Mouse (Mus musculus): ENCODE data around the gene Gif. TPM values are rescaled to one million over a fixed set of nuclear protein-coding genes. Genes with fewer than 3 reads are reported as not detected.

The Gif gene
- polyA plus RNA-seq, 1 experiment from 2014 or later, result not detected

- Histone ChIP-seq H3K9ac (no peak overlapping the region), H3K27me3 (replicated peaks) (no peaks in the 10 kb centered on the region), H3K4me2 (no peak overlapping the region), H3K36me3 (no peaks in the 10 kb centered on the region), H3K4me3 (no peak overlapping the region), H3K27ac (ENCODE audit: poor library complexity, severe bottlenecking) (no peak overlapping the region), H3K4me1 (replicated peaks) (no peaks in the 10 kb centered on the region), H3K9me3 (replicated peaks) (no peaks in the 10 kb centered on the region)
- WGBS, result 76% methylated on average over 6 of the region's 6 CpGs
- ATAC-seq (ENCODE audit: insufficient number of reproducible peaks, low FRiP score), result no peak
Measured at GRCm38 (mm10) chr19:11794447-11794846, 47.1 kb downstream of the Gif start.

DNA sequence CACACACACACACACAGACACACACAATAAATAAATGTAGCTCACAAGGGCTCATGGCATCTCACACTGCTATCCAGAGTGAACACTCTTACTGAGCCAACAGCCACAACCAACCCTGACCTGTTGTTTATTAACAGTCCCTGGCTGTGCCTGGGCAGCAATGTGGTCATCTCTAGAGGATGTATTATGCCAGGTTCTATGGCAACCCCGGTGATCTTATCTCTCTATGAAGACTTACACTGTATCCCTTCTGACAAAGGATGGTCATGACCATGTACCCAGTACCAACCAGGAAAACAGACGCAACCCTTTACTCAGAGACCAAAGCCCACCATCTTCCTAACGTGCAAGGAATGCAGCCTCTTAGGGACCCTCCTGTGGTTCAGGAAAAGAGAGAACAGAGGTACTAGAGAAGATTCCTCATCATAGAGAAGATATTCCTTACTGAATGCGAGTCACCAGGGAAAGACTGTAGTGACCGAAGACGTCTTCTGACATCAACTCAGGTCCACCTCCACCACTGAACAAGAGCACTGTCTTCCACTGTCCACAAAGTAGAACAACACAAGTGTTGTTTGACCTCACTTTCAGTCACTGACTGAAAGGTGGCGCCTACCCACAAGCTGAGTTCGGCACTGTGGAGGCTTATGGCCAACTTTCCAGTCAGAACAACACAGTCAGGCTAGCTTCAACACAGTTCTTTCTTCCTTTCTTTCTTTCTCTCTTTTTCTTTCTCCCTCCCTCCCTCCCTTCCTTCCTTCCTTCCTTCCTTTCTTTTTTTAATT, 53.4 kb downstream of the Gif start:
- no peak overlapping the region for H3K4me2 ChIP-seq
- H3K27me3 ChIP-seq (replicated peaks), result no peaks in the 10 kb centered on the region
- 71% methylated on average over 8 of the region's 8 CpGs for WGBS
- no peak for ATAC-seq (ENCODE audit: insufficient number of reproducible peaks, low FRiP score)
- no peaks in the 10 kb centered on the region for H3K36me3 ChIP-seq
- no peak overlapping the region for H3K27ac ChIP-seq (ENCODE audit: poor library complexity, severe bottlenecking)
- H3K9me3 ChIP-seq (replicated peaks), result no peaks in the 10 kb centered on the region
- H3K4me3 ChIP-seq, result no peak overlapping the region
- no peaks in the 10 kb centered on the region for H3K4me1 ChIP-seq (replicated peaks)
- H3K9ac ChIP-seq, result no peak overlapping the region

DNA sequence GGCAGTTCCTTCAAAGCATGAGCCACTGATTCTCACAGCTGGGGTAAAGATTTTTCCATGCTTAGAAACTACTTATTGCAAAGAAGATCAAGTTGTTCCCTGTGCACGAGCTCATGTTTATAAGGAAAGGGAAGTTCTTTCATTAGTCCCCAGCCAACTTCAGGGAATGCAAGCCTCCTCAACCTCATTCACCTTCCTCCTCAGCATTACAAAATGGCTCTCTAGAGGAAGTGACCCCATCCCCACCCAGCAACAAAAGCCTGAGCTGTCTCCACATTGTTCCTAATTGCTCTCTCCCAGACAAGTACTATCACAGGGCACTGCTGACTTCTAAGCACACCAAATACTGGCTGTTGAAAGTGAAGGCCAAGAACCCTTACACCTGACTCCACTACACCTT, 57.1 kb downstream of the Gif start:
- H3K4me2 ChIP-seq, result no peak overlapping the region
- H3K4me3 ChIP-seq, result no peak overlapping the region
- no peaks in the 10 kb centered on the region for H3K4me1 ChIP-seq (replicated peaks)
- H3K9me3 ChIP-seq (replicated peaks), result no peaks in the 10 kb centered on the region
- 53% methylated on average over 1 of the region's 1 CpGs for WGBS
- no peak overlapping the region for H3K9ac ChIP-seq
- H3K36me3 ChIP-seq, result no peaks in the 10 kb centered on the region
- no peak for ATAC-seq (ENCODE audit: insufficient number of reproducible peaks, low FRiP score)
- no peaks in the 10 kb centered on the region for H3K27me3 ChIP-seq (replicated peaks)
- H3K27ac ChIP-seq (ENCODE audit: poor library complexity, severe bottlenecking), result no peak overlapping the region

DNA sequence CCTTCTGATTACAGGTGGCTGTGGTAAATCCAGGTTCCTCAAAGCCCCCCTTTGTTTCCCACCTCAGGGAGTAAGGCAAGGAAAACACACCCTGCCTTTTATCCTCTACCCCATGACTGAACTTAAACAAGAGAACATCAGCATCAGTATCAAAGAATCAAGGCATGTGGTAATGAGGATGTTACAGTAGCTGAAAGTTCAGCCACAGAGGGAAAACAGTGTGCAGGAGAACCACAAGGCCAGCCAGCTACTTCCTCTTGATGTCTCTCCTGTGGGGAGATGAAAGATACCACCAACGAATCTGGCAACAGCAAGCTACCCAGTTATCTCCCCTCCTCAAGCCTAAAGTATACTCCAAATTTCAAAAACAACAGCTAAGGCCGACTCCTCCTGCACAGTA, 59.9 kb downstream of the Gif start:
- Histone ChIP-seq H3K4me1 (replicated peaks) (0 out of 2 replicates have a peak, but pooled peaks cover 3% of the 10 kb centered on the region), H3K4me3 (no peak overlapping the region), H3K9me3 (replicated peaks) (no peaks in the 10 kb centered on the region), H3K27me3 (replicated peaks) (no peaks in the 10 kb centered on the region), H3K9ac (no peak overlapping the region), H3K4me2 (no peak overlapping the region), H3K36me3 (no peaks in the 10 kb centered on the region), H3K27ac (ENCODE audit: poor library complexity, severe bottlenecking) (no peak overlapping the region)
- 31% methylated on average over 2 of the region's 2 CpGs for WGBS
- ATAC-seq (ENCODE audit: insufficient number of reproducible peaks, low FRiP score), result no peak

- Histone ChIP-seq H3K4me2 (no peak overlapping the region), H3K36me3 (no peaks in the 10 kb centered on the region), H3K9ac (no peak overlapping the region), H3K27ac (ENCODE audit: poor library complexity, severe bottlenecking) (no peak overlapping the region), H3K4me3 (no peak overlapping the region), H3K4me1 (replicated peaks) (peaks cover 4% of the 10 kb centered on the region; the same call in 1 of the 2 replicates), H3K9me3 (replicated peaks) (no peaks in the 10 kb centered on the region), H3K27me3 (replicated peaks) (no peaks in the 10 kb centered on the region)
- ATAC-seq (ENCODE audit: insufficient number of reproducible peaks, low FRiP score), result no peak
- 68% methylated on average over 6 of the region's 6 CpGs for WGBS
Measured at GRCm38 (mm10) chr19:11807822-11808221, 60.5 kb downstream of the Gif start.

DNA sequence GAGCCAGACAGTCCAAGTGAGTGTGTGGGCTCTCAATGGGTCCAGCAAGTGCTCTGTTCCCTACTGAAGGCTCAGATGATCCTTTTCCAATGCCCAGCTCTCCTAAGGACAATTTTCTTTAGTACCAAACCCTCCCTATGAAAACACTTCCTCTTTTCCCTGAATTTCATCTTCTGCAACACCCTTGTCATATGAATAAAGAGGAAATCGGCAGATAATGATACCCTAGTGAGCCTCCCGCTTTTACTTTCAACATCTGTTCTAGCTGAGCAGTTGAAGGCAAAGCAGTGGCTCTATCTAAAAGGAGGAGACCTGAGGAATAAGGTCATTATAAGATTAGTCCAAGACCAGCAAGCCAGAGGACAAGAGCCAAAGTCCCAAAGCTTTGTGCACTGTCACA, 61.1 kb downstream of the Gif start:
- H3K4me2 ChIP-seq, result no peak overlapping the region
- 75% methylated on average over 2 of the region's 2 CpGs for WGBS

GRCm38 (mm10) chr19:11810003-11810758, 62.8 kb downstream of the Gif start:
- H3K4me3 ChIP-seq, result no peak overlapping the region
- 70% methylated on average over 5 of the region's 5 CpGs for WGBS
- H3K4me2 ChIP-seq, result no peak overlapping the region
- no peaks in the 10 kb centered on the region for H3K9me3 ChIP-seq (replicated peaks)
- H3K4me1 ChIP-seq (replicated peaks), result peaks cover 12% of the 10 kb centered on the region
- H3K27ac ChIP-seq (ENCODE audit: poor library complexity, severe bottlenecking), result no peak overlapping the region
- no peaks in the 10 kb centered on the region for H3K27me3 ChIP-seq (replicated peaks)
- H3K9ac ChIP-seq, result no peak overlapping the region
- no peak for ATAC-seq (ENCODE audit: insufficient number of reproducible peaks, low FRiP score)
- H3K36me3 ChIP-seq, result no peaks in the 10 kb centered on the region

More for the DNA sequence above, 61.1 kb downstream of the Gif start:
- Histone ChIP-seq H3K27ac (ENCODE audit: poor library complexity, severe bottlenecking) (no peak overlapping the region), H3K4me3 (no peak overlapping the region), H3K9me3 (replicated peaks) (no peaks in the 10 kb centered on the region), H3K4me1 (replicated peaks) (peaks cover 7% of the 10 kb centered on the region; the same call in 1 of the 2 replicates), H3K9ac (no peak overlapping the region), H3K27me3 (replicated peaks) (no peaks in the 10 kb centered on the region), H3K36me3 (no peaks in the 10 kb centered on the region)
- ATAC-seq (ENCODE audit: insufficient number of reproducible peaks, low FRiP score), result no peak

- H3K9ac ChIP-seq, result no peak overlapping the region
- H3K27ac ChIP-seq (ENCODE audit: poor library complexity, severe bottlenecking), result no peak overlapping the region
- WGBS, result 75% methylated on average over 1 of the region's 1 CpGs
- H3K36me3 ChIP-seq, result no peaks in the 10 kb centered on the region
- peaks cover 12% of the 10 kb centered on the region for H3K4me1 ChIP-seq (replicated peaks)
- no peak overlapping the region for H3K4me2 ChIP-seq
- no peaks in the 10 kb centered on the region for H3K9me3 ChIP-seq (replicated peaks)
- no peaks in the 10 kb centered on the region for H3K27me3 ChIP-seq (replicated peaks)
- no peak overlapping the region for H3K4me3 ChIP-seq
- ATAC-seq (ENCODE audit: insufficient number of reproducible peaks, low FRiP score), result no peak
Measured at GRCm38 (mm10) chr19:11810856-11811255, 63.5 kb downstream of the Gif start.

- Histone ChIP-seq H3K4me3 (no peak overlapping the region), H3K27ac (ENCODE audit: poor library complexity, severe bottlenecking) (no peak overlapping the region), H3K9ac (no peak overlapping the region), H3K4me1 (replicated peaks) (peaks cover 12% of the 10 kb centered on the region), H3K4me2 (no peak overlapping the region), H3K27me3 (replicated peaks) (no peaks in the 10 kb centered on the region), H3K9me3 (replicated peaks) (no peaks in the 10 kb centered on the region), H3K36me3 (no peaks in the 10 kb centered on the region)
- ATAC-seq (ENCODE audit: insufficient number of reproducible peaks, low FRiP score), result peak; percentile 66; the same call in 1 of the 2 replicates
- WGBS, result 40% methylated on average over 5 of the region's 5 CpGs
Measured at GRCm38 (mm10) chr19:11811688-11812365, 64.5 kb downstream of the Gif start.

Data from heart, embryonic 12.5 days (tissue).